Comparison of ENCODE assay signal across 31 mouse cellular contexts in genomic region chr6:125509783-125510182, GRCm38 (mm10). TPM values are rescaled to one million over a fixed set of nuclear protein-coding genes. Genes with fewer than 3 reads are reported as not detected.
A peak's percentile ranks its signal among the peaks of the same experiment; 100 is the strongest.
DNase-seq lines count a peak whose midpoint lies in the region; ATAC-seq and TF ChIP-seq lines count a peak whose summit lies in the region.
"Had no signal": no experiment of that assay in that cellular context is flagged by ENCODE, and none has a peak within 500 bp of the region (broad histone marks: within the 10 kb centered on the region; RNA-seq: fewer than 3 reads in every experiment).

No protein-coding gene starts in this region.

- H3K27ac ChIP-seq in thymus, adult 2 months (ENCODE audit: control insufficient read depth, insufficient read depth, low read length) = no peak overlapping the region
- no peak overlapping the region for H3K27ac ChIP-seq in heart, embryonic 11.5 days (ENCODE audit: low read depth, low read length)
- H3K27ac ChIP-seq: embryonic facial prominence, embryonic 10.5 days; embryonic facial prominence, embryonic 13.5 days; forebrain, embryonic 12.5 days; forebrain, embryonic 15.5 days; heart, embryonic 15.5 days; hindbrain, embryonic 14.5 days; hindbrain, postnatal 0 days had no signal

- ATAC-seq in granulocyte monocyte progenitor cell, adult 5-6 weeks (replicated peaks; ENCODE audit: poor library complexity, severe bottlenecking) = peak; percentile 84
- ATAC-seq in megakaryocyte progenitor cell, adult 5-6 weeks (replicated peaks; ENCODE audit: poor library complexity) = peak; percentile 80
- ATAC-seq in heart, embryonic 11.5 days (replicated peaks; ENCODE audit: insufficient number of reproducible peaks, low FRiP score, low TSS enrichment) = no peak
- ATAC-seq: forebrain, embryonic 15.5 days; hindbrain, postnatal 0 days; inflammation-experienced regulatory T-cells, adult 6 months; Patski had no signal

- no peak overlapping the region for H3K4me3 ChIP-seq in thymus, adult 2 months (ENCODE audit: control insufficient read depth, insufficient read depth, low read length)
- H3K4me3 ChIP-seq in heart, embryonic 11.5 days (ENCODE audit: low read depth, low read length) = no peak overlapping the region
- H3K4me3 ChIP-seq: embryonic facial prominence, embryonic 10.5 days; embryonic facial prominence, embryonic 13.5 days; erythroblast, embryonic 14.5 days; forebrain, embryonic 12.5 days; forebrain, embryonic 15.5 days; heart, embryonic 12.5 days; heart, embryonic 15.5 days had no signal

- H3K36me3 ChIP-seq in thymus, adult 2 months (ENCODE audit: control insufficient read depth, insufficient read depth, low read length) = no peaks in the 10 kb centered on the region
- H3K36me3 ChIP-seq in heart, embryonic 11.5 days (ENCODE audit: control insufficient read depth, insufficient read depth, low read length) = no peaks in the 10 kb centered on the region
- H3K36me3 ChIP-seq: embryonic facial prominence, embryonic 10.5 days; embryonic facial prominence, embryonic 13.5 days; forebrain, embryonic 12.5 days; forebrain, embryonic 15.5 days; G1E; heart, embryonic 12.5 days; heart, embryonic 15.5 days had no signal

- peak; percentile 83 for DNase-seq in layer of hippocampus, adult 9-11 months
- DNase-seq in layer of hippocampus, adult 18-20 months (ENCODE audit: low spot score in 2 of 2) = no peak
- DNase-seq in cerebellum, postnatal 14 days = no peak
- no peak for DNase-seq in thymus, adult 2 months
- no peak for DNase-seq in left cerebral cortex, adult 8-10 months (ENCODE audit: low spot score in 2 of 2)
- DNase-seq: adrenal gland, adult 2 months; adrenal gland, postnatal 14 days; B cell, adult 2 months; cerebellum, adult 18-20 months; cerebellum, adult 9-10 months; cerebellum, postnatal 25 days; embryo, embryonic 11 days; gastrocnemius, postnatal 25 days; heart, postnatal 10 days; heart, postnatal 36 days had no signal

- no peak overlapping the region for H3K9ac ChIP-seq in heart, embryonic 11.5 days (ENCODE audit: low read depth, low read length)
- H3K9ac ChIP-seq: embryonic facial prominence, embryonic 13.5 days; forebrain, embryonic 12.5 days; forebrain, embryonic 15.5 days; heart, embryonic 12.5 days; heart, embryonic 15.5 days; hindbrain, embryonic 14.5 days had no signal

- H3K4me2 ChIP-seq in heart, embryonic 11.5 days = no peak overlapping the region
- H3K4me2 ChIP-seq: embryonic facial prominence, embryonic 13.5 days; forebrain, embryonic 12.5 days; forebrain, embryonic 15.5 days; heart, embryonic 12.5 days; heart, embryonic 15.5 days; hindbrain, embryonic 14.5 days had no signal

- H3K27me3 ChIP-seq in thymus, adult 2 months (ENCODE audit: control insufficient read depth, insufficient read depth, low read length) = no peaks in the 10 kb centered on the region
- no peaks in the 10 kb centered on the region for H3K27me3 ChIP-seq in heart, embryonic 11.5 days (ENCODE audit: control insufficient read depth, insufficient read depth, low read length)
- H3K27me3 ChIP-seq: CH12.LX; embryonic facial prominence, embryonic 13.5 days; forebrain, embryonic 12.5 days; forebrain, embryonic 15.5 days; heart, embryonic 12.5 days; heart, embryonic 15.5 days; Patski had no signal

- no peaks in the 10 kb centered on the region for H3K9me3 ChIP-seq in heart, embryonic 11.5 days (replicated peaks; ENCODE audit: control insufficient read depth, low read length)
- H3K9me3 ChIP-seq: embryonic facial prominence, embryonic 10.5 days; embryonic facial prominence, embryonic 13.5 days; forebrain, embryonic 12.5 days; forebrain, embryonic 15.5 days; heart, embryonic 12.5 days; heart, embryonic 15.5 days had no signal

- WGBS in thymus, adult 2 months = 42% methylated on average over 3 of the region's 3 CpGs
- 69% methylated on average over 3 of the region's 3 CpGs for WGBS in heart, embryonic 11.5 days (ENCODE audit: insufficient replicate concordance)

- H3K4me1 ChIP-seq in thymus, adult 2 months (replicated peaks; ENCODE audit: control insufficient read depth, insufficient read depth, low read length) = 0 out of 2 replicates have a peak, but pooled peaks cover 3% of the 10 kb centered on the region
- H3K4me1 ChIP-seq in heart, embryonic 11.5 days (ENCODE audit: control insufficient read depth, insufficient read depth, low read length) = peaks cover 3% of the 10 kb centered on the region; the same call in 1 of the 2 replicates
- H3K4me1 ChIP-seq: forebrain, embryonic 12.5 days; forebrain, embryonic 15.5 days had no signal

- TF ChIP-seq POLR2A in thymus, adult 2 months (IDR thresholded peaks at IDR 0.05; ENCODE audit: control insufficient read depth, extremely low read depth, insufficient read depth, low read length, poor library complexity) = no peak

- no peak for TF ChIP-seq CTCF in thymus, adult 2 months (IDR thresholded peaks at IDR 0.05; ENCODE audit: borderline replicate concordance, control insufficient read depth, extremely low read depth, insufficient read depth, low read length, poor library complexity)

RNA-seq across cellular contexts. Expression of gene Cd9, which starts 15.2 kb away (rescaled TPM):
- 10 to 100 TPM; 52.0 to 55.1 TPM for total RNA-seq in layer of hippocampus, adult 18-20 months (2021)
- 22.5 and 27.5 TPM in 2 replicates for total RNA-seq in granulocyte monocyte progenitor cell, adult 5-6 weeks (2014; fragmentation: Nextera tagmentation)
- 27.7 and 31.3 TPM in 2 replicates for total RNA-seq in granulocyte monocyte progenitor cell, adult 5-6 weeks (2017)
- 41.0 and 50.9 TPM in 2 replicates for total RNA-seq in megakaryocyte progenitor cell, adult 5-6 weeks (2015)
- 31.0 and 38.7 TPM in 2 replicates for total RNA-seq in megakaryocyte progenitor cell, adult 5-6 weeks (2017)
- polyA plus RNA-seq in thymus, adult 2 months (2012; rRNA removed) = 41.5 and 56.1 TPM in 2 replicates
- 100 to 1,000 TPM in 2 of 4 experiments, 10 to 100 TPM in 2; 53.2 to 129 (median 82.7) TPM for total RNA-seq in left cerebral cortex, adult 8-10 months (2022)
- 70.9 and 80.8 TPM in 2 replicates for polyA plus RNA-seq in heart, embryonic 11.5 days (2014; fragmentation: Nextera tagmentation; extraction: Ambion mirVana)
- total RNA-seq: G1E had no signal
- polyA plus RNA-seq: erythroblast, embryonic 14.5 days; G1E had no signal

RNA-seq across cellular contexts. Expression of gene Vwf, which starts 36.8 kb away (rescaled TPM):
- 10 to 100 TPM; 12.2 to 14.2 TPM for total RNA-seq in layer of hippocampus, adult 18-20 months (2021)
- 0.43 and 5.1 TPM in 2 replicates for total RNA-seq in granulocyte monocyte progenitor cell, adult 5-6 weeks (2014; fragmentation: Nextera tagmentation)
- 0.10 and 0.39 TPM in 2 replicates for total RNA-seq in granulocyte monocyte progenitor cell, adult 5-6 weeks (2017)
- total RNA-seq in megakaryocyte progenitor cell, adult 5-6 weeks (2015) = 2.4 and 2.6 TPM in 2 replicates
- total RNA-seq in megakaryocyte progenitor cell, adult 5-6 weeks (2017) = 0.08 and 0.47 TPM in 2 replicates
- 19.5 and 32.3 TPM in 2 replicates for polyA plus RNA-seq in thymus, adult 2 months (2012; rRNA removed)
- total RNA-seq in left cerebral cortex, adult 8-10 months (2022) = 10 to 100 TPM; 16.7 to 22.3 (median 18.8) TPM
- polyA plus RNA-seq in heart, embryonic 11.5 days (2014; fragmentation: Nextera tagmentation; extraction: Ambion mirVana) = 31.2 and 32.2 TPM in 2 replicates
- total RNA-seq: CH12.LX had no signal
